Mouse (Mus musculus) G1E (cell line): ENCODE data around the gene Ly86.

Experiments used
- CTCF ChIP-seq: IDR thresholded peaks from 2 replicates; pipeline ENCODE4 v1.5.1; 2012; ENCODE audit warnings: low read depth, low read length, inconsistent platforms, mixed read lengths
- GATA1 ChIP-seq: IDR thresholded peaks from 2 replicates; pipeline ENCODE4 v1.6.1; 2012; ENCODE audit warnings: borderline replicate concordance, low read length, inconsistent platforms, mixed read lengths
- TAL1 ChIP-seq: conservative IDR thresholded peaks from 2 replicates; pipeline ENCODE4 v1.6.1; 2012; ENCODE audit warnings: low read depth, low read length, inconsistent platforms, mixed read lengths

DNA sequence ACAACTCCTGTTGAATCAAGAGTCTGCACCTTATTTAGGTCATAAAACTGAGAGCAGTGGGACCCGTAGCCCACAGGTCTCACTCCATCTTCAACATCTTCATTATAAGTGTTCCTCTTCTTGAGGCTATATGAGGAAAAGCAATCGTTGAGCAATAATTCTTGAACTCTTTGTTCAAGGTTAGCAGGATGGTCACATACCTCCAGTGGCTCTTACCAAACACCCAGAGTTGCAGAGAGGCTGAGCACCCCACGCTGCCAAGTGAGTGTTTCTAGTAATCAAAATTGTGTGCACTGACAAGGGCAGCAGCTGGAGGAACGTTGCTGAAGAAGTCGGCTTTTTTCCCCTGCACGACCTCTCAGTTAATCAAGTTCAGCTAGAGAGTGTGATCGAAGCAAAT, 7.1 kb upstream of the Ly86 start:
- no peak for TF ChIP-seq CTCF
- TF ChIP-seq TAL1, result no peak
- no peak for TF ChIP-seq GATA1
